Mouse (Mus musculus) CD4-positive, CD25-positive, alpha-beta regulatory T cell, adult 4 months (primary cell): ENCODE measurements around the gene Mark3. TPM values are rescaled to one million over a fixed set of nuclear protein-coding genes. Genes with fewer than 3 reads are reported as not detected.
"Not testable (repeated sequence)": the region's sequence is repeated elsewhere in the genome, so short reads cannot be mapped to it uniquely, and the experiment has no call there.

Experiments
- ATAC-seq: one replicate; pipeline ENCODE4 v1.8.0; 2017
- polyA plus RNA-seq, 2 experiments: library from polyadenylated mRNA; unstranded; fragments of 100-300 nt; shearing (Covaris generic); gene quantifications; one replicate each; pipeline ENCODE4 v1.2.1; 2017

The Mark3 gene
- polyA plus RNA-seq, 2 experiments from 2014 or later: 28.9 to 33.9 TPM

- no peak for ATAC-seq
Observed at GRCm38 (mm10) chr12:111652953-111653352, 78.6 kb downstream of the Mark3 start.

- peak; percentile 80 for ATAC-seq
Observed at GRCm38 (mm10) chr12:111653434-111653833, 79.1 kb downstream of the Mark3 start.

- ATAC-seq: no peak
Observed at GRCm38 (mm10) chr12:111655695-111656094, 81.4 kb downstream of the Mark3 start.

GRCm38 (mm10) chr12:111659331-111659730 is 85.0 kb downstream of the Mark3 start:
- ATAC-seq: no peak

GRCm38 (mm10) chr12:111660628-111661027 is 86.3 kb downstream of the Mark3 start:
- ATAC-seq: no peak

- not testable (repeated sequence) for ATAC-seq
Observed at GRCm38 (mm10) chr12:111661554-111661953, 87.2 kb downstream of the Mark3 start.

GRCm38 (mm10) chr12:111663228-111664143 is 89.2 kb downstream of the Mark3 start:
- ATAC-seq: no peak

- ATAC-seq: no peak
Observed at GRCm38 (mm10) chr12:111664144-111664634, 89.9 kb downstream of the Mark3 start.

GRCm38 (mm10) chr12:111665041-111665880 is 90.9 kb downstream of the Mark3 start:
- ATAC-seq: no peak

GRCm38 (mm10) chr12:111666380-111666779 is 92.1 kb downstream of the Mark3 start:
- ATAC-seq: no peak

GRCm38 (mm10) chr12:111667421-111667820 is 93.1 kb downstream of the Mark3 start:
- no peak for ATAC-seq

GRCm38 (mm10) chr12:111668457-111668912 is 94.2 kb downstream of the Mark3 start:
- ATAC-seq: peak; percentile 79

GRCm38 (mm10) chr12:111669000-111669788 is 94.9 kb downstream of the Mark3 start:
- ATAC-seq: no peak

GRCm38 (mm10) chr12:111669961-111670360 is 95.6 kb downstream of the Mark3 start:
- no peak for ATAC-seq

- ATAC-seq: no peak
Observed at GRCm38 (mm10) chr12:111670371-111670971, 96.1 kb downstream of the Mark3 start.

- ATAC-seq: no peak
Observed at GRCm38 (mm10) chr12:111670976-111671375, 96.7 kb downstream of the Mark3 start.

- ATAC-seq: peak; percentile 67
Observed at GRCm38 (mm10) chr12:111671431-111671902, 97.1 kb downstream of the Mark3 start.

- peak; percentile 40 for ATAC-seq
Observed at GRCm38 (mm10) chr12:111672176-111672575, 97.9 kb downstream of the Mark3 start, which contains the start of gene Ckb. Ckb (minus strand) TSS chr12:111672338.

- no peak for ATAC-seq
Observed at GRCm38 (mm10) chr12:111672581-111672980, 98.3 kb downstream of the Mark3 start.

- ATAC-seq: no peak
Observed at GRCm38 (mm10) chr12:111674850-111675486, 100.6 kb downstream of the Mark3 start.
